Mouse (Mus musculus): Measurements from ENCODE around the gene Tlx3. TPM values are rescaled to one million over a fixed set of nuclear protein-coding genes. Genes with fewer than 3 reads are reported as not detected.

The Tlx3 gene
- polyA plus RNA-seq, 1 experiment: 12.4 TPM

DNA sequence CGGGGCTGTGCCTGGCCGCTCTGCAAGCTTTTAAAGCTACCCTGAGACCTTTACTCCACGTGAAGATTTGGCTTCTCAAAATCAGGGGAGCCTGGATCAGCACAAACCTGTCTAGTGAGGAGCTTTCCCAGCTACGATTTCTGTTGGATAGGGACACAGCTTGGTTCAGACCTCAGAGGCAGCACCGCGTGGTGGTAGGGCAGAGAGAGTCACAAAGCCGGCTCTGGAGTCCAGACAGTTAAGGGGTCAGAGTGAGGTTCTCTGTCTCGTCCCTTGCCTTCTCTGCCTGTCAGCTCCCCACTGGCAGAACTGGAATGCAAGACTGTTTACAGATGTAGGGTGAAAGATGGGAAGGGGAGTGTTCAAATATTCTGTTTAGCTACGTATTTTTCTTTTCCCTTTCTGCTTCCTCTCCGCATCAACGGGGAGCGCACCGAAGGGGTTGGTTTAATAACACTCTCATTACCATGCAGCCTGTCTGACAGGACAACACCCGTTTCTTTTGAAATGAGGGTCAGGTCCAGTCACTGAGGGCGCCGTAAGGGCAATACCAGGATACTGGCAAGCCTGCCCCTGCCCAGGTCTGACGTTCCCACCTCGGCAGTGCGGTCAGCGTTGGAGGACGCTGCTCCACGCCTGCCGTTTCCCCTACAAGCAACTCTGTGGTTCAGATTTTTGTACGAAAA is 6.8 kb downstream of the Tlx3 start:
- H3K27ac ChIP-seq (ENCODE audit: insufficient read depth, low read length): no peak overlapping the region
- no peak for TF ChIP-seq CTCF (IDR thresholded peaks at IDR 0.05; ENCODE audit: borderline replicate concordance, insufficient read depth, low read depth, low read length)
- TF ChIP-seq POLR2A (IDR thresholded peaks at IDR 0.05; ENCODE audit: borderline replicate concordance, insufficient read depth, low read length): no peak
- H3K4me1 ChIP-seq (ENCODE audit: control insufficient read depth, insufficient read depth, low read length): no peaks in the 10 kb centered on the region
- H3K4me3 ChIP-seq (replicated peaks; ENCODE audit: insufficient read depth, low read depth, low read length): no peak overlapping the region
- DNase-seq: peak; percentile 40 to 51
- 31% methylated on average over 24 of the region's 24 CpGs for WGBS
- H3K27me3 ChIP-seq (ENCODE audit: control insufficient read depth, insufficient read depth, low read length): peaks cover 3% of the 10 kb centered on the region; the same call in 1 of the 2 replicates

DNA sequence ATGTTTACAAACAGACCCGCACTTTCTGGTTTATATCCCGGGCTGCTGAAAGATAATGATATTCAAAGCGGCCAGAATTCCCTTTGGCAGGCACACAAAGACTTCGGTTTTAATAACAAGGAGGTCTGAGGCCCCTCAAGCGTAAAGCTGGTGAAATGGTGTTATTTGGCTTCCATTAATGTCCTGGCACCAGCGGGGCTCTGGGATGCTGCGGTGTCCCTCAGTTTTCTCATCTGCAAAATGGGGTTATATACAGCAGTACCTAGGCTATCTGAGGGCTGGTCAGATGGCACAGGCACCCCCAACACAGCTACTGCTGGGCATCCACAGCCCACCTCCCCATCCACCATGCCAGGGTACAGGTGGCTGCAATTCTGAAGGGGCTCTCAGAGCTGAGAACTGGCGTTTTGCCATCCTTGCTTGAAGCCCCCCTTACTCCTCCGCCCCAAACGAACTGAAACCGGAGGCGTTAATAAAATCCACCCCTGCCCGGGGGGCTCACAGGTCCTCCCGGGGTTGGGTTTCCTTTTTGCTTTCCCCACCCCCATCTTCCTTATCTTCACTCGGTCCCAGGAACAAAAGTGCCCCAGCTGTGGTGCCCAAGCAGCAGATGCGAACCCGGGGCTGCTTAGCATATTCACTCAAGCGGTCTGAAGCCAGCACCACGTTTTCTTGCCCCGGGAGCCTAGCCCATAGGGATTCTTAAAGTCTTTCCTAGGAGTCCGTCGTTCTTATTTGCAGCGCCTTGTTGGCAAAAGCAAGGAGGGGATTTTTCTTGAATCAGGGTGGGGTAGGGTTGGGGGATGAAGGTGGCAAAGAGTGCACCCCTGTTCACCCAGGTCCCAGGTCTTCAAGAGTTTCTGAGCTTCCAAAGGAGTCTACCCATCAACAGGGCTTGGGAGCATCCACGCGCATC is 7.6 kb downstream of the Tlx3 start:
- H3K27ac ChIP-seq (ENCODE audit: insufficient read depth, low read length): no peak overlapping the region
- WGBS: 26% methylated on average over 25 of the region's 25 CpGs

GRCm38 (mm10) chr11:33195061-33195460 is 8.3 kb downstream of the Tlx3 start:
- TF ChIP-seq CTCF (IDR thresholded peaks at IDR 0.05; ENCODE audit: borderline replicate concordance, insufficient read depth, low read depth, low read length) (no peak), POLR2A (IDR thresholded peaks at IDR 0.05; ENCODE audit: borderline replicate concordance, insufficient read depth, low read length) (no peak)
- Histone ChIP-seq H3K27ac (ENCODE audit: insufficient read depth, low read length) (no peak overlapping the region), H3K27me3 (ENCODE audit: control insufficient read depth, insufficient read depth, low read length) (peaks cover 2% of the 10 kb centered on the region; the same call in 1 of the 2 replicates), H3K4me1 (ENCODE audit: control insufficient read depth, insufficient read depth, low read length) (no peaks in the 10 kb centered on the region), H3K4me3 (replicated peaks; ENCODE audit: insufficient read depth, low read depth, low read length) (no peak overlapping the region)
- DNase-seq: no peak
- 52% methylated on average over 7 of the region's 7 CpGs for WGBS

More for the DNA sequence above, 7.6 kb downstream of the Tlx3 start:
- no peak overlapping the region for H3K4me3 ChIP-seq (replicated peaks; ENCODE audit: insufficient read depth, low read depth, low read length)
- peaks cover 3% of the 10 kb centered on the region; the same call in 1 of the 2 replicates for H3K27me3 ChIP-seq (ENCODE audit: control insufficient read depth, insufficient read depth, low read length)
- no peak for DNase-seq
- TF ChIP-seq POLR2A (IDR thresholded peaks at IDR 0.05; ENCODE audit: borderline replicate concordance, insufficient read depth, low read length) (no peak), CTCF (IDR thresholded peaks at IDR 0.05; ENCODE audit: borderline replicate concordance, insufficient read depth, low read depth, low read length) (no peak)
- no peaks in the 10 kb centered on the region for H3K4me1 ChIP-seq (ENCODE audit: control insufficient read depth, insufficient read depth, low read length)

DNA sequence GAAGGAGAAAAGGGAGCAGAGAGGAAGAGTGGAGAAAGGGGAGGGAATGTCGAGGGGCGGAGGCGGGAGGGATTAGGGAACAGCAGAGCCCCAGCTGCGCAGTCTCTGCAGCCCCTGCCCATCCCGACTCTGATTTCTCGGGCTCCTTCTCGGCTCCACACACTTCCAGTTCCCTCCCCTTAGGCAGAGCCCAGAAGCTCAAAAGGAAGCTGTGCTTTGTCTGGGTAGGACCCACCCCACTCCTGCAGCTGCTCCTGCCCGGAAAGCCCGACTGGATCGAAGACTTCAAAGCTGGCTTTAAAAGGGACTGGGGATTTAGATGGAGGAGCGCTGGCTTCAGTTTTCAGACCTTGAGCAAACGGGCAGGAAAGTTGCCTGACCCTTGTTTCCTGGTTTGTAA is 9.7 kb downstream of the Tlx3 start:
- H3K27ac ChIP-seq (ENCODE audit: insufficient read depth, low read length): no peak overlapping the region
- no peaks in the 10 kb centered on the region for H3K4me1 ChIP-seq (ENCODE audit: control insufficient read depth, insufficient read depth, low read length)
- 37% methylated on average over 12 of the region's 12 CpGs for WGBS
- peaks cover 2% of the 10 kb centered on the region; the same call in 1 of the 2 replicates for H3K27me3 ChIP-seq (ENCODE audit: control insufficient read depth, insufficient read depth, low read length)
- H3K4me3 ChIP-seq (replicated peaks; ENCODE audit: insufficient read depth, low read depth, low read length): no peak overlapping the region
- DNase-seq: no peak
- TF ChIP-seq POLR2A (IDR thresholded peaks at IDR 0.05; ENCODE audit: borderline replicate concordance, insufficient read depth, low read length) (no peak), CTCF (IDR thresholded peaks at IDR 0.05; ENCODE audit: borderline replicate concordance, insufficient read depth, low read depth, low read length) (no peak)

- 92% methylated on average over 3 of the region's 3 CpGs for WGBS
- Histone ChIP-seq H3K4me3 (replicated peaks; ENCODE audit: insufficient read depth, low read depth, low read length) (no peak overlapping the region), H3K27me3 (ENCODE audit: control insufficient read depth, insufficient read depth, low read length) (no peaks in the 10 kb centered on the region), H3K27ac (ENCODE audit: insufficient read depth, low read length) (no peak overlapping the region), H3K4me1 (ENCODE audit: control insufficient read depth, insufficient read depth, low read length) (no peaks in the 10 kb centered on the region)
- TF ChIP-seq POLR2A (IDR thresholded peaks at IDR 0.05; ENCODE audit: borderline replicate concordance, insufficient read depth, low read length): no peak
- TF ChIP-seq CTCF (IDR thresholded peaks at IDR 0.05; ENCODE audit: borderline replicate concordance, insufficient read depth, low read depth, low read length): no peak
- DNase-seq: no peak
Observed at GRCm38 (mm10) chr11:33181804-33182203, 21.6 kb downstream of the Tlx3 start.

- no peak for DNase-seq
- no peaks in the 10 kb centered on the region for H3K4me1 ChIP-seq (ENCODE audit: control insufficient read depth, insufficient read depth, low read length)
- H3K27me3 ChIP-seq (ENCODE audit: control insufficient read depth, insufficient read depth, low read length): no peaks in the 10 kb centered on the region
- no peak overlapping the region for H3K4me3 ChIP-seq (replicated peaks; ENCODE audit: insufficient read depth, low read depth, low read length)
- no peak for TF ChIP-seq POLR2A (IDR thresholded peaks at IDR 0.05; ENCODE audit: borderline replicate concordance, insufficient read depth, low read length)
- TF ChIP-seq CTCF (IDR thresholded peaks at IDR 0.05; ENCODE audit: borderline replicate concordance, insufficient read depth, low read depth, low read length): no peak
- H3K27ac ChIP-seq (ENCODE audit: insufficient read depth, low read length): no peak overlapping the region
- 17% methylated on average over 18 of the region's 18 CpGs for WGBS
Observed at GRCm38 (mm10) chr11:33180701-33181116, 22.7 kb downstream of the Tlx3 start.

DNA sequence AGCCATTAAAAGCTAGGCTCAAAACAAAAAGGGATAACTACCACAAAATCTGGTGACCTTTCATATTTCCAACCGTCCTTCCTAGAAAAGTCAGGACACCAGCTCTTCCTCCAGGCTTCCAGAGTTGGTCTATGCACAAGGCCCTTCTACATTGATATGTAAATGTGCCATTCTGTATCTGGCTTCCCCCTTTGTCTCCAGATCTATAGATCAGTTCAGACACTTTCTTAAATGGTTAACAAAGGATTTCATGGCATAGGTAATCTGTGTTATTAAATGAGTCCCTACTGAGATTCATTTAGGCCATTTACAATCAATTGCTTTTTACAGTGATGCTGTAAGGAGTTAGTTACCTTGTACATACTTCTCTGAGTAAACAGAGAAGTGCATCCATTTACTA is 23.6 kb downstream of the Tlx3 start:
- no peak for DNase-seq
- Histone ChIP-seq H3K4me3 (replicated peaks; ENCODE audit: insufficient read depth, low read depth, low read length) (no peak overlapping the region), H3K4me1 (ENCODE audit: control insufficient read depth, insufficient read depth, low read length) (no peaks in the 10 kb centered on the region), H3K27ac (ENCODE audit: insufficient read depth, low read length) (no peak overlapping the region), H3K27me3 (ENCODE audit: control insufficient read depth, insufficient read depth, low read length) (no peaks in the 10 kb centered on the region)
- TF ChIP-seq POLR2A (IDR thresholded peaks at IDR 0.05; ENCODE audit: borderline replicate concordance, insufficient read depth, low read length) (no peak), CTCF (IDR thresholded peaks at IDR 0.05; ENCODE audit: borderline replicate concordance, insufficient read depth, low read depth, low read length) (no peak)
- WGBS: 83% methylated on average over 1 of the region's 1 CpGs

Measured in cerebellum, adult 2 months (tissue).